Mouse (Mus musculus) liver, adult 2 months (tissue): ENCODE data around the gene Gkn3. TPM values are rescaled to one million over a fixed set of nuclear protein-coding genes. Genes with fewer than 3 reads are reported as not detected.

Experiments used
- DNase-seq: peaks from one replicate; pipeline ENCODE4 v3.0.0-alpha.2; 2011; ENCODE audit warnings: low read depth, low spot score; ENCODE audit errors: extremely low read depth
- H3K27ac ChIP-seq: fragments of 200-500 bp; replicated peaks from 2 replicates; pipeline ENCODE4 v1.5.1; 2012; ENCODE audit warnings: low read depth, mild to moderate bottlenecking, control low read depth, inconsistent platforms, low read length; ENCODE audit not compliant: insufficient read depth
- H3K27me3 ChIP-seq: fragments of 200-500 bp; 2 replicates; pipeline ENCODE4 v1.6.1; 2012; ENCODE audit warnings: mild to moderate bottlenecking, moderate library complexity, low read length, inconsistent platforms; ENCODE audit not compliant: control insufficient read depth, insufficient read depth
- H3K36me3 ChIP-seq: fragments of 200-500 bp; 2 replicates; pipeline ENCODE4 v1.6.1; 2012; ENCODE audit warnings: low read length, inconsistent platforms; ENCODE audit not compliant: control insufficient read depth, insufficient read depth
- H3K4me1 ChIP-seq: fragments of 200-500 bp; 2 replicates; pipeline ENCODE4 v1.6.1; 2011; ENCODE audit warnings: low read length; ENCODE audit not compliant: control insufficient read depth, insufficient read depth
- H3K4me3 ChIP-seq: fragments of 200-500 bp; 2 replicates; pipeline ENCODE4 v1.5.1; 2011; ENCODE audit warnings: low read depth, mild to moderate bottlenecking, control low read depth, low read length, moderate library complexity; ENCODE audit not compliant: insufficient read depth
- H3K79me2 ChIP-seq: fragments of 200-500 bp; 2 replicates; pipeline ENCODE4 v1.6.1; 2012; ENCODE audit warnings: inconsistent platforms, mild to moderate bottlenecking, low read length, moderate library complexity; ENCODE audit not compliant: control insufficient read depth, insufficient read depth
- H3K9ac ChIP-seq: fragments of 200-500 bp; 2 replicates; pipeline ENCODE4 v1.6.1; 2012; ENCODE audit warnings: low read depth, mild to moderate bottlenecking, control low read depth, inconsistent platforms, low read length
- CTCF ChIP-seq: fragments of 200-500 bp; IDR thresholded peaks from 2 replicates; pipeline ENCODE4 v1.5.1; 2011; ENCODE audit warnings: low read depth, low read length, control low read depth
- POLR2A ChIP-seq: fragments of 200-500 bp; IDR thresholded peaks from 2 replicates; pipeline ENCODE4 v1.6.1; 2011; ENCODE audit warnings: low read length, control low read depth; ENCODE audit not compliant: insufficient read depth; ENCODE audit errors: extremely low read depth
- WGBS: fragments of 180-500 bp; shearing (Covaris S2); methylation state at CpG from one replicate; pipeline ENCODE4 v1.1.7; 2018; 5-methylcytosine and 5-hydroxymethylcytosine counted together
- polyA plus RNA-seq: library from polyadenylated mRNA; depleted of rRNA; stranded (reverse); fragments of >200 nt; gene quantifications from 2 replicates; pipeline ENCODE4 v1.2.3, GENCODE M21; 2012
- total RNA-seq: library from RNA; depleted of rRNA; stranded (reverse); fragments of >200 nt; gene quantifications from 2 replicates; pipeline ENCODE4 v1.2.3, GENCODE M21; 2014

Gene Gkn3
- total and polyA plus RNA-seq, 2 experiments = not detected

DNA sequence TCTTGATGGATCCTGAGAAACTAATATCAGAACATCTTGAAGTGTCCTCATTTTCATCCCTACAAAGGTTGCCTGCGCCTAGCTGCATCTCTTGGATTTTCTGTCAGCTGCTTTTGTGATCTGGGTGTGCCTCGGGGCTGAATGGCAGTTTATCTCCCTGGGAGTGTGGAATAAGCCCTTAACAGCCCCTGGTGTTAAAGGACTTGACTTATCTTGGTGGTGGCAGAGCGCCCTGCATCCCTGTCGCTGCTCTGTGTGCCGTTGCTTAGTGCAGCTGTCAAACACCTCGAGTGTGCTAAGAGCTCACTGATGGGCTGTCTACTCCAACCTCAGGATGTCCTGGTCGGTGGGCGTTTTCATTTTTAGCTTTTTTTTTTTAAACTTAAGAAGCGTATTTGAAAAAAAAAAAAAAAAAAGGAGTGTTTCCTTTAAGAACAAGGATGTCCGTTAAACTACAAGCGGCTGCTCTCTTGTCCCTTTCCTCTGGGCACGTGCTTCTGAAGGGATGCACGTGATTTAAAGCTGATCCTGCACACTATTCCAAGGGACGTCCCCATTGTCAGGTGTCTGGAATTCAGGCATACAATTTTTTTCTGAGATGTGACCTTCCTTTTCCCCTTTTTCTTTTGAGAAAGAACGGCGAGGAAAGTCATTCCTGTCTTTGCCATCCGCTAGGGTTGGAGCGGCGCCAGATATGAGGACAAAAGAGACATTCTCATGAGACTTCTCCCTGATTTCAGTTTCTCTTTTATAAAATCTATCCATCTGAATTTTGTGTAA is 35.5 kb upstream of the Gkn3 start:
- DNase-seq = no peak
- Histone ChIP-seq H3K4me3 (no peak overlapping the region), H3K36me3 (no peaks in the 10 kb centered on the region), H3K27ac (no peak overlapping the region), H3K4me1 (0 out of 2 replicates have a peak, but pooled peaks cover 2% of the 10 kb centered on the region), H3K27me3 (no peaks in the 10 kb centered on the region), H3K79me2 (no peaks in the 10 kb centered on the region), H3K9ac (no peak overlapping the region)
- WGBS = 65% methylated on average over 19 of the region's 19 CpGs
- TF ChIP-seq POLR2A = no peak
- TF ChIP-seq CTCF = no peak

DNA sequence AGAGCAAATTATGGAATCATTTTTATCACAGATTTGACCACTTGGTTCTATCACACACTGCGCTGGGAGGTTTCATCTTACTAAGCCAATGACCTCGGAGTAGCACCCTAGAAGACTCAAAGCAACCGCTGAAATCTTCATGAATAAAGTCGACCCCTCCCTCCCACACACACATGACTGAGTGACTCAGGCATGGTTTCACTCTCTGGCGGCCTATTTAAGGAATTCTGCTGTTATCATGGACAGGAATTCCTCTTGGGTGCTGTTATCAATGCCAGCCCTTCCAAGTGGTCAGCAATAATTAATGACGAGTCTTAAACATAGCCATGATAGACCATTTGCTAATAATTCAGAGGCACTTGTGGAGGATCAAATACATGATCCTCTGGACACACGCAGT is 33.6 kb upstream of the Gkn3 start:
- no peak overlapping the region; the same call in 1 of the 2 replicates for H3K27ac ChIP-seq
- H3K36me3 ChIP-seq = no peaks in the 10 kb centered on the region
- DNase-seq = no peak
- TF ChIP-seq CTCF (no peak), POLR2A (no peak)
- H3K79me2 ChIP-seq = no peaks in the 10 kb centered on the region
- WGBS = 61% methylated on average over 7 of the region's 7 CpGs
- H3K9ac ChIP-seq = no peak overlapping the region
- no peak overlapping the region for H3K4me3 ChIP-seq
- no peaks in the 10 kb centered on the region for H3K27me3 ChIP-seq
- H3K4me1 ChIP-seq = 0 out of 2 replicates have a peak, but pooled peaks cover 2% of the 10 kb centered on the region

DNA sequence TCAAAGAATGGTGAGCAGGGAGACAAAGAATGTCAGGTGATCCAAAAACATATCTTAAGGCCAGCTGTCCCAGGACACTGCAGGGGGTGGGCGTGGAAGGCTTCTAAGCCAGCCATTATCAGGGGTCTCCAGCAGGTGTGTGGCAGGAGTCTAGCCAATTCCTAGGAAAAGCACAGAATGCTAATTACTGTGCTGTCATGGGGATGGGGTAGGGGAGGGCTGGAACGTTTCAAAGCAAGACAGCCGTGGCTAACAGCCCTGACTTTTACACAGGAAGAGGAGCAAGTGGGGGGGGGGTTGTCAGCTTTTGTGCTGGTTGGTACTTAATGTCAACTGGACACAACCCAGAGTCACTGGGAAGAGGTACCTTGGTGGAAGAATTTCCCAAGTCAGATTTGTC is 23.3 kb upstream of the Gkn3 start:
- no peak for DNase-seq
- no peak for TF ChIP-seq CTCF
- TF ChIP-seq POLR2A = no peak
- Histone ChIP-seq H3K79me2 (no peaks in the 10 kb centered on the region), H3K9ac (no peak overlapping the region), H3K4me3 (no peak overlapping the region), H3K27ac (no peak overlapping the region), H3K36me3 (no peaks in the 10 kb centered on the region), H3K4me1 (no peaks in the 10 kb centered on the region), H3K27me3 (no peaks in the 10 kb centered on the region)
- 79% methylated on average over 3 of the region's 3 CpGs for WGBS

GRCm38 (mm10) chr6:87401456-87401855 is 12.7 kb upstream of the Gkn3 start:
- no peak for DNase-seq
- TF ChIP-seq POLR2A = no peak
- Histone ChIP-seq H3K27ac (no peak overlapping the region), H3K79me2 (no peaks in the 10 kb centered on the region), H3K27me3 (no peaks in the 10 kb centered on the region), H3K9ac (no peak overlapping the region), H3K4me1 (no peaks in the 10 kb centered on the region; the same call in 1 of the 2 replicates), H3K36me3 (no peaks in the 10 kb centered on the region), H3K4me3 (no peak overlapping the region)
- 76% methylated on average over 6 of the region's 6 CpGs for WGBS

DNA sequence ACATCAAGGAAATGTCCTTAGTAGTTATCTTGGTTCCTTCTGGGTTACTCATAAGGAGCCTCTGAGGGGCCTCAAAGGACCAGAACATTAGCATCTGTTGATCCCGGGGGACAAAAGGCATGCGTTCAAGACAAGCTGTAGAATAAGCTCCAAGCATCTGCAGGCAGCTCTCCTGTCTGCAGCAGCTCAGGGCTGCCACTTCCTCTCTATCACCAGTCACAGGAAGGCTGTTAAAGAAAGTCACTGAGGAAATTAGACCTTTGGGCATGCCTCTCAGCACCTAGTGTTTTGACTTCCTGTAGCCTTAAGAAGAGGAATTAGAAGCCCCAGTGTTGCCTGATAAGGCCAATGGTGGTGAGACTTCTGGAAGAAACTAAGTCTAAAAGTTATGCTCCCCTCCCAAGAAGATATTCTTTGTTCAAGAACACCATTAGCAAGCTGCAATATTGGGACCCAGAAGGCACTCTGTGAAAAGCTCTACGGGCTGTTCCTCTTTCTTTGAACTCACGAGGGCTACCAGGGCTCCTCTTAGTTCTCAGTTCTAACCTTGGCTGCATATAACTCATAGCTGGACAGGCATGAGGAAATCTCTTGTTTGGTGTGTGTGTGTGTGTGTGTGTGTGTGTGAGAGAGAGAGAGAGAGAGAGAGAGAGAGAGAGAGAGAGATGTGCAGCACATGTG is 11.3 kb upstream of the Gkn3 start:
- Histone ChIP-seq H3K36me3 (no peaks in the 10 kb centered on the region), H3K27ac (no peak overlapping the region), H3K27me3 (no peaks in the 10 kb centered on the region), H3K4me3 (no peak overlapping the region), H3K4me1 (no peaks in the 10 kb centered on the region; the same call in 1 of the 2 replicates), H3K79me2 (no peaks in the 10 kb centered on the region), H3K9ac (no peak overlapping the region)
- DNase-seq = no peak
- 66% methylated on average over 4 of the region's 4 CpGs for whole genome bisulfite sequencing
- TF ChIP-seq POLR2A (no peak), CTCF (no peak)

DNA sequence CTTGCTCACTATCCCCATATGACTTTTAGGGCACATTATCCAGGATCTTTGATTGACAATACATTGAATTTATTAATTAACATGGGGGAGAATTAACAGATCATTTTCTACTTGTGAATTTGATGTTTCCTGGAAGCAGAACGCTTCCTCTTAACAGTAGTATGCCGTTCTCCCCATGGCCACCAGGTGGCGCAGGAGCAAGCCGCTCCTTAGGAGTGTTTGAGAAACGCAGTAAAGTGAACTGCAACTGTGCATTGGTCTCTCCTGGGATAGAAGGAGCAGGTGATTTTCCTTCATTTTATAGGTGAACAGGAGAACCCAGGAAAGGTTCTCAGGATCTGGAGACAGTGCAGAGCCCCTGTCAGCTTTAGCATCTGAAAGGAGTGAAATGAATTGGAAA is 10.4 kb upstream of the Gkn3 start:
- TF ChIP-seq POLR2A (no peak), CTCF (peak; percentile 99)
- WGBS = 2% methylated on average over 5 of the region's 5 CpGs

More for the DNA sequence above, 10.4 kb upstream of the Gkn3 start:
- Histone ChIP-seq H3K9ac (no peak overlapping the region), H3K79me2 (no peaks in the 10 kb centered on the region), H3K36me3 (no peaks in the 10 kb centered on the region), H3K27me3 (no peaks in the 10 kb centered on the region), H3K27ac (no peak overlapping the region), H3K4me1 (no peaks in the 10 kb centered on the region; the same call in 1 of the 2 replicates), H3K4me3 (no peak overlapping the region)
- peak; percentile 46 for DNase-seq
